Mouse (Mus musculus): Measurements from ENCODE around the gene Wrap53. TPM values are rescaled to one million over a fixed set of nuclear protein-coding genes. Genes with fewer than 3 reads are reported as not detected.

Wrap53 gene
- polyA plus RNA-seq, 1 experiment = 9.5 TPM

GRCm38 (mm10) chr11:69581147-69581688 is 1.2 kb upstream of the Wrap53 start:
- Histone ChIP-seq H3K4me1 (ENCODE audit: control insufficient read depth, insufficient read depth, low read length) (peaks cover 16% of the 10 kb centered on the region), H3K36me3 (ENCODE audit: control insufficient read depth, insufficient read depth, low read length) (no peaks in the 10 kb centered on the region), H3K4me3 (ENCODE audit: control insufficient read depth, low read depth, low read length) (peak overlapping the region; percentile 85), H3K27ac (ENCODE audit: control insufficient read depth, insufficient read depth, low read depth, low read length) (peak overlapping the region; percentile 89), H3K27me3 (ENCODE audit: control insufficient read depth, insufficient read depth, low read length) (no peaks in the 10 kb centered on the region)
- peak; percentile 17; the same call in 1 of the 2 replicates for TF ChIP-seq POLR2A (IDR thresholded peaks at IDR 0.05; ENCODE audit: control insufficient read depth, low read depth, low read length)
- no peak for TF ChIP-seq CTCF (IDR thresholded peaks at IDR 0.05; ENCODE audit: control insufficient read depth, insufficient read depth, insufficient replicate concordance, low read depth, low read length)

- H3K27ac ChIP-seq (ENCODE audit: control insufficient read depth, insufficient read depth, low read depth, low read length) = peak overlapping the region; percentile 89
- H3K27me3 ChIP-seq (ENCODE audit: control insufficient read depth, insufficient read depth, low read length) = no peaks in the 10 kb centered on the region
- no peaks in the 10 kb centered on the region for H3K36me3 ChIP-seq (ENCODE audit: control insufficient read depth, insufficient read depth, low read length)
- H3K4me1 ChIP-seq (ENCODE audit: control insufficient read depth, insufficient read depth, low read length) = peaks cover 16% of the 10 kb centered on the region
- peak overlapping the region; percentile 85 for H3K4me3 ChIP-seq (ENCODE audit: control insufficient read depth, low read depth, low read length)
- no peak for TF ChIP-seq CTCF (IDR thresholded peaks at IDR 0.05; ENCODE audit: control insufficient read depth, insufficient read depth, insufficient replicate concordance, low read depth, low read length)
- TF ChIP-seq POLR2A (IDR thresholded peaks at IDR 0.05; ENCODE audit: control insufficient read depth, low read depth, low read length) = no peak
Measured at GRCm38 (mm10) chr11:69580572-69581146, 604 bp upstream of the Wrap53 start.

- no peaks in the 10 kb centered on the region for H3K27me3 ChIP-seq (ENCODE audit: control insufficient read depth, insufficient read depth, low read length)
- peak overlapping the region; percentile 89 for H3K27ac ChIP-seq (ENCODE audit: control insufficient read depth, insufficient read depth, low read depth, low read length)
- H3K4me3 ChIP-seq (ENCODE audit: control insufficient read depth, low read depth, low read length) = peak overlapping the region; percentile 91
- peak; percentile 60; the same call in 1 of the 2 replicates for TF ChIP-seq POLR2A (IDR thresholded peaks at IDR 0.05; ENCODE audit: control insufficient read depth, low read depth, low read length)
- peak; percentile 97 for TF ChIP-seq CTCF (IDR thresholded peaks at IDR 0.05; ENCODE audit: control insufficient read depth, insufficient read depth, insufficient replicate concordance, low read depth, low read length)
- H3K4me1 ChIP-seq (ENCODE audit: control insufficient read depth, insufficient read depth, low read length) = peaks cover 16% of the 10 kb centered on the region
- H3K36me3 ChIP-seq (ENCODE audit: control insufficient read depth, insufficient read depth, low read length) = no peaks in the 10 kb centered on the region; the same call in 1 of the 2 replicates
Measured at GRCm38 (mm10) chr11:69579128-69580017, 682 bp downstream of the Wrap53 start.

DNA sequence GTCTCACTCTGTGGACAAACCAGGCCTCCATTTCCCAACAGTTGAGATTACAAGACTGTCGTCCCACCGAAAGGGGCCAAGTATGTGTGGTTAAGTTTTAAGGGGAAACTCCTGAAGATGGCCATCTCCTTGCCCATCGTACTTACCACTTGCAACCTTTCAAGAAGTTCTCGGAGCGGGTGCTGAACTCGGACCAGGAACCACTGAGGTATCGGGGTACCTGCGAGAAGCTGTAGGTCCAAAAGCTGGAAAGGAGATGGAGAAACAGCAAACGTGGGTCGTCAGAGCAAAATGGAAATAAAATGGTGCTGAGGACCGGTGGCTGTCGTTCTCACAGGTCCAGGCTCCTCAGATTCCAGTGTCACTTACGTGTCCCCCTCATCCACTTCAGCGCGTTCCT is 1.8 kb downstream of the Wrap53 start:
- H3K4me1 ChIP-seq (ENCODE audit: control insufficient read depth, insufficient read depth, low read length) = peaks cover 16% of the 10 kb centered on the region

GRCm38 (mm10) chr11:69576307-69576706 is 3.7 kb downstream of the Wrap53 start:
- Histone ChIP-seq H3K4me1 (ENCODE audit: control insufficient read depth, insufficient read depth, low read length) (peaks cover 9% of the 10 kb centered on the region), H3K36me3 (ENCODE audit: control insufficient read depth, insufficient read depth, low read length) (peaks cover 1% of the 10 kb centered on the region; the same call in 1 of the 2 replicates), H3K27ac (ENCODE audit: control insufficient read depth, insufficient read depth, low read depth, low read length) (no peak overlapping the region), H3K27me3 (ENCODE audit: control insufficient read depth, insufficient read depth, low read length) (no peaks in the 10 kb centered on the region), H3K4me3 (ENCODE audit: control insufficient read depth, low read depth, low read length) (no peak overlapping the region)
- TF ChIP-seq CTCF (IDR thresholded peaks at IDR 0.05; ENCODE audit: control insufficient read depth, insufficient read depth, insufficient replicate concordance, low read depth, low read length) (no peak), POLR2A (IDR thresholded peaks at IDR 0.05; ENCODE audit: control insufficient read depth, low read depth, low read length) (no peak)

More for the DNA sequence above, 1.8 kb downstream of the Wrap53 start:
- Histone ChIP-seq H3K36me3 (ENCODE audit: control insufficient read depth, insufficient read depth, low read length) (peaks cover 1% of the 10 kb centered on the region; the same call in 1 of the 2 replicates), H3K27me3 (ENCODE audit: control insufficient read depth, insufficient read depth, low read length) (no peaks in the 10 kb centered on the region), H3K27ac (ENCODE audit: control insufficient read depth, insufficient read depth, low read depth, low read length) (peak overlapping the region; percentile 65), H3K4me3 (ENCODE audit: control insufficient read depth, low read depth, low read length) (peak overlapping the region; percentile 91)
- no peak for TF ChIP-seq POLR2A (IDR thresholded peaks at IDR 0.05; ENCODE audit: control insufficient read depth, low read depth, low read length)
- TF ChIP-seq CTCF (IDR thresholded peaks at IDR 0.05; ENCODE audit: control insufficient read depth, insufficient read depth, insufficient replicate concordance, low read depth, low read length) = no peak

GRCm38 (mm10) chr11:69575220-69575619 is 4.8 kb downstream of the Wrap53 start:
- peaks cover 9% of the 10 kb centered on the region for H3K4me1 ChIP-seq (ENCODE audit: control insufficient read depth, insufficient read depth, low read length)
- TF ChIP-seq CTCF (IDR thresholded peaks at IDR 0.05; ENCODE audit: control insufficient read depth, insufficient read depth, insufficient replicate concordance, low read depth, low read length) (no peak), POLR2A (IDR thresholded peaks at IDR 0.05; ENCODE audit: control insufficient read depth, low read depth, low read length) (no peak)
- H3K27me3 ChIP-seq (ENCODE audit: control insufficient read depth, insufficient read depth, low read length) = no peaks in the 10 kb centered on the region
- H3K4me3 ChIP-seq (ENCODE audit: control insufficient read depth, low read depth, low read length) = no peak overlapping the region
- peaks cover 1% of the 10 kb centered on the region; the same call in 1 of the 2 replicates for H3K36me3 ChIP-seq (ENCODE audit: control insufficient read depth, insufficient read depth, low read length)
- H3K27ac ChIP-seq (ENCODE audit: control insufficient read depth, insufficient read depth, low read depth, low read length) = no peak overlapping the region

- Histone ChIP-seq H3K36me3 (ENCODE audit: control insufficient read depth, insufficient read depth, low read length) (no peaks in the 10 kb centered on the region; the same call in 1 of the 2 replicates), H3K4me1 (ENCODE audit: control insufficient read depth, insufficient read depth, low read length) (peaks cover 6% of the 10 kb centered on the region), H3K27ac (ENCODE audit: control insufficient read depth, insufficient read depth, low read depth, low read length) (no peak overlapping the region), H3K27me3 (ENCODE audit: control insufficient read depth, insufficient read depth, low read length) (no peaks in the 10 kb centered on the region), H3K4me3 (ENCODE audit: control insufficient read depth, low read depth, low read length) (no peak overlapping the region)
- TF ChIP-seq POLR2A (IDR thresholded peaks at IDR 0.05; ENCODE audit: control insufficient read depth, low read depth, low read length) (no peak), CTCF (IDR thresholded peaks at IDR 0.05; ENCODE audit: control insufficient read depth, insufficient read depth, insufficient replicate concordance, low read depth, low read length) (no peak)
Measured at GRCm38 (mm10) chr11:69565131-69565530, 14.9 kb downstream of the Wrap53 start.
